Mouse (Mus musculus): ENCODE data around the gene Usp12. TPM values are rescaled to one million over a fixed set of nuclear protein-coding genes. Genes with fewer than 3 reads are reported as not detected.

The Usp12 gene
- total and polyA plus RNA-seq, 3 experiments = 9.1 to 27.7 (median 24.1) TPM

DNA sequence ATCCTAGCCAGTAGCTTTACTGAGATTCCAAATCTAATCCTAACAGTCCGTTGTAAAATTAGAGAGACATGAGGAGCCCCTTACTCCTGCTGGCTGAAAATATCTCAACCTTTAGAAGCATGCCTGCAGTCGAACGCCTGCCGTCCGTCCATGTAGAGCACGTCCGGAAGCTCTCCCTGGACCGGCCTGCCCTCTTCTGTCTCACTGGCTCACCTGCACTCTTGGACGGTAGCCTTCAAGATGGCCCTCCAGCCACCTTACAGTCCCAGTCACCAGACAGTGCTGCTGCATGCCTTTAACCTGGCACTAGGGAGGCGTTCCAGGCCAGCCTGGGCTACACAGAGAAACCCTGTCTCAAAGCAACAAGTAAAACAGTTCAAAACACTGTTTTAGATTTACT, 11.5 kb downstream of the Usp12 start:
- ATAC-seq (ENCODE audit: extremely low read depth, insufficient number of reproducible peaks, low FRiP score, poor library complexity, severe bottlenecking) (no peak), DNase-seq (ENCODE audit: low spot score) (no peak)
- H3K27me3 ChIP-seq (ENCODE audit: insufficient read depth, low read length) = no peaks in the 10 kb centered on the region
- TF ChIP-seq GATA2 (IDR thresholded peaks at IDR 0.05; ENCODE audit: borderline replicate concordance, low read depth, low read length) (no peak), TAL1 (conservative IDR thresholded peaks at IDR 0.05; ENCODE audit: low read depth, low read length) (no peak), CTCF (IDR thresholded peaks at IDR 0.05; ENCODE audit: low read depth, low read length) (no peak), GATA1 (IDR thresholded peaks at IDR 0.05; ENCODE audit: borderline replicate concordance, low read length) (no peak), POLR2AphosphoS5 (IDR thresholded peaks at IDR 0.05; ENCODE audit: insufficient replicate concordance, low read depth, low read length) (no peak)
- H3K4me3 ChIP-seq (ENCODE audit: low read depth, low read length) = no peak overlapping the region
- peaks cover 44% of the 10 kb centered on the region for H3K36me3 ChIP-seq (replicated peaks)
- H3K4me1 ChIP-seq (ENCODE audit: insufficient read depth, low read depth, low read length) = peaks cover 41% of the 10 kb centered on the region
- H3K9me3 ChIP-seq (replicated peaks) = no peaks in the 10 kb centered on the region

DNA sequence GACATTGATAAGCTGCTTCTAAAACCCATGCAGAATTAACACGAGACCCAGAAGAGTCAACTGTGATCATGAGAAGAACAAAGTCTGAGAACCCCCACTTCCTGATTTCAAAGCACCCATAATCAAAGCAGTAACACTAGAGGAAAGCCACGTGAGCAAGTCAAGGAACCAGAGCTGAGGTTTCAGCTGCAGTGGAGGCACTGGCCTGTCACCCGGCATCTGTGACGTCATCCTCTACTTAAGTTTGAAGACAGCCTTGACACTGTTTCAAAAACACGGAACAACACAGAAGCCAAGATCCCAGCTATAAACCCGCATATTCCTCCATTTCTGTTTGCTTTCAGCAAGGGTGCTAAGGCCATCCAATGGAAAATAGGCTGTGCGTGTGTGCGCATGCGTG, 13.1 kb downstream of the Usp12 start:
- Histone ChIP-seq H3K9me3 (replicated peaks) (no peaks in the 10 kb centered on the region), H3K4me1 (ENCODE audit: insufficient read depth, low read depth, low read length) (peaks cover 45% of the 10 kb centered on the region), H3K27me3 (ENCODE audit: insufficient read depth, low read length) (no peaks in the 10 kb centered on the region), H3K4me3 (ENCODE audit: low read depth, low read length) (no peak overlapping the region), H3K36me3 (replicated peaks) (peaks cover 49% of the 10 kb centered on the region)
- TF ChIP-seq POLR2AphosphoS5 (IDR thresholded peaks at IDR 0.05; ENCODE audit: insufficient replicate concordance, low read depth, low read length) = no peak
- no peak for TF ChIP-seq GATA1 (IDR thresholded peaks at IDR 0.05; ENCODE audit: borderline replicate concordance, low read length)
- TF ChIP-seq TAL1 (conservative IDR thresholded peaks at IDR 0.05; ENCODE audit: low read depth, low read length) = no peak
- TF ChIP-seq GATA2 (IDR thresholded peaks at IDR 0.05; ENCODE audit: borderline replicate concordance, low read depth, low read length) = no peak
- no peak for TF ChIP-seq CTCF (IDR thresholded peaks at IDR 0.05; ENCODE audit: low read depth, low read length)
- ATAC-seq (ENCODE audit: extremely low read depth, insufficient number of reproducible peaks, low FRiP score, poor library complexity, severe bottlenecking) (peak; percentile 81), DNase-seq (ENCODE audit: low spot score) (peak; percentile 25)

DNA sequence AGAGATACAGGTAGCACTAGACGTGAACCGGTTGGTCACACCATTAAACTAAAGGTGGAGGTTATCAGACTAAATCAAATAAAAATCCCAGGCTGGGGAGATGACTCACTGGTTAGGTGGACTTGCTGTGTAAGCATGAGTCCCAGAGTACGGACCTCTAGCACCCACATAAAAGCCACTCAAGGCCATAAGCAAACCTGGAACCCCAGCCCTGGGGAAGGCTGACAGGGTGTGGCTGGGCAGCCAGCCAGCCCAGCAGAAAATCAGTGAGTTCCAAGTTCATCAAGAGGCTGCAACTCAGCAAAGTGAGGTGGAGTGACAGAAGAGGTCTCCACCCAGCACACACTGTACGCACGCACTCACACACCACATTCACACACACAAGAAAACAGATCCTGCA, 14.9 kb downstream of the Usp12 start:
- TF ChIP-seq TAL1 (conservative IDR thresholded peaks at IDR 0.05; ENCODE audit: low read depth, low read length) (no peak), CTCF (IDR thresholded peaks at IDR 0.05; ENCODE audit: low read depth, low read length) (no peak), GATA2 (IDR thresholded peaks at IDR 0.05; ENCODE audit: borderline replicate concordance, low read depth, low read length) (no peak), POLR2AphosphoS5 (IDR thresholded peaks at IDR 0.05; ENCODE audit: insufficient replicate concordance, low read depth, low read length) (no peak), GATA1 (IDR thresholded peaks at IDR 0.05; ENCODE audit: borderline replicate concordance, low read length) (no peak)
- H3K27me3 ChIP-seq (ENCODE audit: insufficient read depth, low read length) = no peaks in the 10 kb centered on the region
- H3K4me3 ChIP-seq (ENCODE audit: low read depth, low read length) = no peak overlapping the region
- ATAC-seq (ENCODE audit: extremely low read depth, insufficient number of reproducible peaks, low FRiP score, poor library complexity, severe bottlenecking) (no peak), DNase-seq (ENCODE audit: low spot score) (no peak)
- peaks cover 42% of the 10 kb centered on the region for H3K4me1 ChIP-seq (ENCODE audit: insufficient read depth, low read depth, low read length)
- peaks cover 56% of the 10 kb centered on the region for H3K36me3 ChIP-seq (replicated peaks)
- no peaks in the 10 kb centered on the region for H3K9me3 ChIP-seq (replicated peaks)

DNA sequence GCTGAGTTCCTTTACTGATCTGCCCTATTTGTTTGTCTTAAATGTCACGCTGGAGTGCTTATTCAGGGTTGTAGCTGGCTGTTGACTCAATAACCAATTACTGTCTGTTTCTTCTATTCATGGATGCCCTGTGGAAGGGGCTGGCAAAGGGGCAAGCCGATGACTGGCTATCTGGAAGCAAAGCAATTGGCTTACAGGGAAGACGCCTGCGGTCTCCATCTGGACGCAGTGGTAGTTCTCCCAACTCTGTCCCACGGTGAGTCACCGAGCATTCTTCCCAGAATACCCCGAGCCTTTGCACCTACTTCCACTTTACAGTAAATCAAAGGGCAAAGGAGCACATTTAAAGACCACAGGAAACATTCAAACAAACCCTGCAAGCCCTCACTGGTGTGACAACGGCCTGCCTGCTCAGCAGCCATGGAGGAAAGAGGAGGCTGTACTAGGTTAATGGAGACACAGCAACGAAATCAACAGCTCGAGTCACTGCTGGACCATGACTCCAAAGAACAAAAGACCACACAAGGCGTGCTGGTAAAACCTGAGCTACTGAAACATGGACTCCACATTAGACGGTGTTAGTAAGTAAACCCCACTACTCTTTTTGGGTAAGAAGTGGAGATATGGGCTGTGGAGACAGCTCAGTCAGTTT, 17.7 kb downstream of the Usp12 start:
- peaks cover 2% of the 10 kb centered on the region; the same call in 1 of the 2 replicates for H3K9me3 ChIP-seq (replicated peaks)
- DNase-seq (ENCODE audit: low spot score) (no peak), ATAC-seq (ENCODE audit: extremely low read depth, insufficient number of reproducible peaks, low FRiP score, poor library complexity, severe bottlenecking) (no peak)
- H3K4me1 ChIP-seq (ENCODE audit: insufficient read depth, low read depth, low read length) = peaks cover 37% of the 10 kb centered on the region
- TF ChIP-seq POLR2AphosphoS5 (IDR thresholded peaks at IDR 0.05; ENCODE audit: insufficient replicate concordance, low read depth, low read length) = no peak
- TF ChIP-seq TAL1 (conservative IDR thresholded peaks at IDR 0.05; ENCODE audit: low read depth, low read length) = no peak
- TF ChIP-seq GATA2 (IDR thresholded peaks at IDR 0.05; ENCODE audit: borderline replicate concordance, low read depth, low read length) = no peak
- TF ChIP-seq CTCF (IDR thresholded peaks at IDR 0.05; ENCODE audit: low read depth, low read length) = no peak
- no peak for TF ChIP-seq GATA1 (IDR thresholded peaks at IDR 0.05; ENCODE audit: borderline replicate concordance, low read length)
- no peaks in the 10 kb centered on the region for H3K27me3 ChIP-seq (ENCODE audit: insufficient read depth, low read length)
- H3K4me3 ChIP-seq (ENCODE audit: low read depth, low read length) = no peak overlapping the region
- peaks cover 52% of the 10 kb centered on the region for H3K36me3 ChIP-seq (replicated peaks)

DNA sequence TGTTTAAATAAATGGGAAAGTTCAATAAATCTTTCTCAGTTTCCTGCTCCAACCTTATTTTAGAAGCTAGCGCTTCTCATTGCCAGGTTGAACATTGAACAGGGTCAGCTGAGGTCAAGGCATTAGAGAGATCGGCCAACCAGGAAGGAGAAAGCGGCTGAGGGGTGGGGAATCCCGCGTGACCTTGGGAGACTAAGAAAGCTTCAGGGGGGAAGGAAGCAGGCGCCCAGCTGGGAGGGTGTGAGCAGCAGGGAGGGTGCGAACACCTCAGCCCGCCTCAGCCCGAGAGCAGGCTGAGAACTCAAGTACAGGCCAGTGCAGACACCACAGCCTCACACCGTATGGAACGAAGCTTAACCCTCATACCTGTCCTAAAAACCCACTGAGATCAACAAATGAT, 22.8 kb downstream of the Usp12 start:
- no peaks in the 10 kb centered on the region for H3K27me3 ChIP-seq (ENCODE audit: insufficient read depth, low read length)
- TF ChIP-seq GATA2 (IDR thresholded peaks at IDR 0.05; ENCODE audit: borderline replicate concordance, low read depth, low read length) (no peak), CTCF (IDR thresholded peaks at IDR 0.05; ENCODE audit: low read depth, low read length) (no peak), GATA1 (IDR thresholded peaks at IDR 0.05; ENCODE audit: borderline replicate concordance, low read length) (no peak), POLR2AphosphoS5 (IDR thresholded peaks at IDR 0.05; ENCODE audit: insufficient replicate concordance, low read depth, low read length) (no peak), TAL1 (conservative IDR thresholded peaks at IDR 0.05; ENCODE audit: low read depth, low read length) (no peak)
- H3K4me1 ChIP-seq (ENCODE audit: insufficient read depth, low read depth, low read length) = peaks cover 15% of the 10 kb centered on the region
- no peak for DNase-seq (ENCODE audit: low spot score)
- peaks cover 2% of the 10 kb centered on the region; the same call in 1 of the 2 replicates for H3K9me3 ChIP-seq (replicated peaks)
- peaks cover 70% of the 10 kb centered on the region for H3K36me3 ChIP-seq (replicated peaks)
- peak; percentile 60 for ATAC-seq (ENCODE audit: extremely low read depth, insufficient number of reproducible peaks, low FRiP score, poor library complexity, severe bottlenecking)
- no peak overlapping the region for H3K4me3 ChIP-seq (ENCODE audit: low read depth, low read length)

DNA sequence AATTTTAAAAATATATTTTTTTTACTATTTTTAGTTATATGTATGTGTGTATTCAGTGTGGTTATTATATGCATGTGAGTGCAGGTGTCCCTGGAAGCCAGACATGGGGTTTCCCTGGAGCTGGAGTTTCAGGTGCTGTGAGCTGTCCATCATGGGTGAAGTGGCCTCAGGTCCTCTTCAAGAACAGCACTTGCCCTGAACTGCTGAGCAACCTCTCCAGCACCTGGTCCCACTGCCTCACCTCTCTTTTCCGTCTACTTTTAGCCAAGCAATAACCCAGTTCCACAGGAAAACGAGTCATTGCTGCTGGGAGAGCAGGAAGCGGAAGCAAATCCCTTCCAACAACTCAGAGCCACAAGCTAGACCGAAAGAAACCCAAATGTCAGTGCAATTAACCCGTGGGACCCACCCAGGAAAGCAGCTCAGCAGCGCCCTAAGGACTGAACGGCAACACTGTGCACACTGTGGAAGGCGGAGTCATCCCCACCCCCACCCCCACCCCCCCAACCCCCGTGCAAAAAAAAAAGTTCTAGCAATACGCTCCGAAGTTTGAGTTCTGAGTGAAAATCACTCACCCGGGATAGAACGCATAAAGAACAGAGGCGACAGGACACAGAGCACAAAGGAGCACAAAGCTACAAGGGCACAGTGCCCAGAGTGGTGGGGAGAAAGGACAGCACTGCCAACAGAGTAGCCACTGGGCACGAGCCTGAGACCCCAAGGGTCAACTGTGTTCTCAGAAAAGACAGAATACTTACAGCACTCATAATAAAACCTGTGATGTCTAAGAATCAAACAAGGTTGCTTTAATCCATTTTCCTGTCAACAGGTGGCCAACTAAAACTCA, 24.6 kb downstream of the Usp12 start:
- ATAC-seq (ENCODE audit: extremely low read depth, insufficient number of reproducible peaks, low FRiP score, poor library complexity, severe bottlenecking) = no peak
- peaks cover 19% of the 10 kb centered on the region for H3K4me1 ChIP-seq (ENCODE audit: insufficient read depth, low read depth, low read length)
- H3K36me3 ChIP-seq (replicated peaks) = peaks cover 73% of the 10 kb centered on the region

More for the DNA sequence above, 24.6 kb downstream of the Usp12 start:
- TF ChIP-seq GATA2 (IDR thresholded peaks at IDR 0.05; ENCODE audit: borderline replicate concordance, low read depth, low read length) = no peak
- no peak for TF ChIP-seq TAL1 (conservative IDR thresholded peaks at IDR 0.05; ENCODE audit: low read depth, low read length)
- TF ChIP-seq CTCF (IDR thresholded peaks at IDR 0.05; ENCODE audit: low read depth, low read length) = no peak
- no peak for TF ChIP-seq POLR2AphosphoS5 (IDR thresholded peaks at IDR 0.05; ENCODE audit: insufficient replicate concordance, low read depth, low read length)
- TF ChIP-seq GATA1 (IDR thresholded peaks at IDR 0.05; ENCODE audit: borderline replicate concordance, low read length) = no peak
- no peak for DNase-seq (ENCODE audit: low spot score)
- H3K27me3 ChIP-seq (ENCODE audit: insufficient read depth, low read length) = no peaks in the 10 kb centered on the region
- peaks cover 2% of the 10 kb centered on the region; the same call in 1 of the 2 replicates for H3K9me3 ChIP-seq (replicated peaks)
- no peak overlapping the region for H3K4me3 ChIP-seq (ENCODE audit: low read depth, low read length)

All from G1E (cell line).